Mouse (Mus musculus) heart, embryonic 15.5 days (tissue): ENCODE data around the gene Ube2e2. TPM values are rescaled to one million over a fixed set of nuclear protein-coding genes. Genes with fewer than 3 reads are reported as not detected.

ENCODE experiments used
- ATAC-seq: fragments of 200-750 bp; cut with Nextera tagmentation; replicated peaks from 2 replicates; pipeline ENCODE4 v1.8.0; 2017; ENCODE audit warnings: low read depth, moderate TSS enrichment; ENCODE audit not compliant: insufficient number of reproducible peaks, insufficient read depth, low FRiP score
- H3K27ac ChIP-seq: fragments of 300-500 bp; sonication (generic); 2 replicates; pipeline ENCODE4 v1.5.1; 2015; ENCODE audit warnings: mild to moderate bottlenecking, inconsistent platforms
- H3K27me3 ChIP-seq: fragments of 300-500 bp; sonication (generic); 2 replicates; pipeline ENCODE4 v1.6.1; 2015; ENCODE audit warnings: inconsistent platforms
- H3K36me3 ChIP-seq: fragments of 300-500 bp; sonication (generic); 2 replicates; pipeline ENCODE4 v1.6.1; 2015; ENCODE audit warnings: mild to moderate bottlenecking, inconsistent platforms
- H3K4me1 ChIP-seq: fragments of 300-500 bp; sonication (generic); replicated peaks from 2 replicates; pipeline ENCODE4 v1.6.1; 2015; ENCODE audit warnings: inconsistent platforms
- H3K4me2 ChIP-seq: fragments of 300-500 bp; sonication (generic); 2 replicates; pipeline ENCODE4 v1.6.1; 2015; ENCODE audit warnings: inconsistent platforms, mild to moderate bottlenecking, moderate library complexity
- H3K4me3 ChIP-seq: fragments of 300-500 bp; sonication (generic); 2 replicates; pipeline ENCODE4 v1.5.1; 2015; ENCODE audit warnings: mild to moderate bottlenecking, inconsistent platforms
- H3K9ac ChIP-seq: fragments of 300-500 bp; sonication (generic); 2 replicates; pipeline ENCODE4 v1.6.1; 2015; ENCODE audit warnings: mild to moderate bottlenecking, inconsistent platforms
- H3K9me3 ChIP-seq: fragments of 300-500 bp; sonication (generic); replicated peaks from 2 replicates; pipeline ENCODE4 v1.6.1; 2016; ENCODE audit warnings: inconsistent platforms
- WGBS: fragments of 180-500 bp; shearing (Covaris S2); methylation state at CpG from one replicate; pipeline ENCODE4 v1.1.7; 2015; ENCODE audit warnings: mixed read lengths; 5-methylcytosine and 5-hydroxymethylcytosine counted together
- polyA plus RNA-seq: library from polyadenylated mRNA; unstranded; fragments of >200 nt; fragmentation: Nextera tagmentation; extraction: Ambion mirVana; gene quantifications from 2 replicates; pipeline ENCODE4 v1.2.1, GENCODE M21; 2015

Ube2e2 gene
- polyA plus RNA-seq, 1 experiment from 2014 or later, result 40.8 TPM

- H3K27ac ChIP-seq, result no peak overlapping the region
- H3K4me1 ChIP-seq, result no peaks in the 10 kb centered on the region
- no peaks in the 10 kb centered on the region for H3K36me3 ChIP-seq
- no peak for ATAC-seq
- H3K9me3 ChIP-seq, result no peaks in the 10 kb centered on the region
- no peak overlapping the region for H3K9ac ChIP-seq
- WGBS, result 58% methylated on average over 3 of the region's 3 CpGs
- no peak overlapping the region for H3K4me2 ChIP-seq
- no peak overlapping the region for H3K4me3 ChIP-seq
- no peaks in the 10 kb centered on the region for H3K27me3 ChIP-seq
Observed at GRCm38 (mm10) chr14:18778993-18779675, 114.9 kb downstream of the Ube2e2 start.

GRCm38 (mm10) chr14:18778241-18778640, 115.8 kb downstream of the Ube2e2 start:
- WGBS, result 87% methylated on average over 5 of the region's 5 CpGs
- Histone ChIP-seq H3K4me1 (no peaks in the 10 kb centered on the region), H3K4me2 (no peak overlapping the region), H3K9ac (no peak overlapping the region), H3K9me3 (no peaks in the 10 kb centered on the region), H3K27ac (no peak overlapping the region), H3K27me3 (no peaks in the 10 kb centered on the region), H3K36me3 (no peaks in the 10 kb centered on the region), H3K4me3 (no peak overlapping the region)
- no peak for ATAC-seq

- H3K27ac ChIP-seq, result no peak overlapping the region
- no peak overlapping the region for H3K9ac ChIP-seq
- no peaks in the 10 kb centered on the region for H3K9me3 ChIP-seq
- H3K4me3 ChIP-seq, result no peak overlapping the region
- WGBS, result 89% methylated on average over 2 of the region's 2 CpGs
- ATAC-seq, result no peak
- no peaks in the 10 kb centered on the region for H3K36me3 ChIP-seq
- H3K4me2 ChIP-seq, result no peak overlapping the region
- no peaks in the 10 kb centered on the region for H3K4me1 ChIP-seq
- no peaks in the 10 kb centered on the region for H3K27me3 ChIP-seq
Observed at GRCm38 (mm10) chr14:18776132-18776531, 117.9 kb downstream of the Ube2e2 start.

GRCm38 (mm10) chr14:18773724-18774123, 120.3 kb downstream of the Ube2e2 start:
- H3K4me1 ChIP-seq, result no peaks in the 10 kb centered on the region
- no peak overlapping the region for H3K9ac ChIP-seq
- H3K27me3 ChIP-seq, result no peaks in the 10 kb centered on the region
- no peaks in the 10 kb centered on the region for H3K36me3 ChIP-seq
- no peak overlapping the region for H3K4me2 ChIP-seq
- no peaks in the 10 kb centered on the region for H3K9me3 ChIP-seq
- no peak overlapping the region for H3K27ac ChIP-seq
- ATAC-seq, result no peak
- WGBS, result 30% methylated on average over 2 of the region's 2 CpGs
- H3K4me3 ChIP-seq, result no peak overlapping the region

GRCm38 (mm10) chr14:18759601-18760356, 134.3 kb downstream of the Ube2e2 start:
- no peak overlapping the region for H3K27ac ChIP-seq
- H3K4me1 ChIP-seq, result peaks cover 5% of the 10 kb centered on the region; the same call in 1 of the 2 replicates
- 51% methylated on average over 6 of the region's 6 CpGs for whole genome bisulfite sequencing
- no peak overlapping the region for H3K4me2 ChIP-seq
- no peak overlapping the region for H3K4me3 ChIP-seq
- no peak overlapping the region for H3K9ac ChIP-seq
- no peaks in the 10 kb centered on the region for H3K9me3 ChIP-seq
- H3K27me3 ChIP-seq, result no peaks in the 10 kb centered on the region
- no peak for ATAC-seq
- no peaks in the 10 kb centered on the region for H3K36me3 ChIP-seq

GRCm38 (mm10) chr14:18758595-18759532, 135.2 kb downstream of the Ube2e2 start:
- H3K9me3 ChIP-seq, result no peaks in the 10 kb centered on the region
- 73% methylated on average over 2 of the region's 2 CpGs for WGBS
- H3K4me2 ChIP-seq, result no peak overlapping the region
- no peaks in the 10 kb centered on the region for H3K27me3 ChIP-seq
- ATAC-seq, result no peak
- H3K9ac ChIP-seq, result no peak overlapping the region
- no peaks in the 10 kb centered on the region for H3K36me3 ChIP-seq
- peaks cover 5% of the 10 kb centered on the region; the same call in 1 of the 2 replicates for H3K4me1 ChIP-seq
- H3K27ac ChIP-seq, result no peak overlapping the region
- H3K4me3 ChIP-seq, result no peak overlapping the region

- Histone ChIP-seq H3K4me2 (no peak overlapping the region), H3K9ac (no peak overlapping the region), H3K27me3 (no peaks in the 10 kb centered on the region), H3K27ac (no peak overlapping the region), H3K4me1 (peaks cover 5% of the 10 kb centered on the region; the same call in 1 of the 2 replicates), H3K36me3 (no peaks in the 10 kb centered on the region), H3K9me3 (no peaks in the 10 kb centered on the region), H3K4me3 (no peak overlapping the region)
- WGBS, result 79% methylated on average over 2 of the region's 2 CpGs
- ATAC-seq, result no peak
Observed at GRCm38 (mm10) chr14:18758003-18758402, 136.1 kb downstream of the Ube2e2 start.

GRCm38 (mm10) chr14:18755410-18755809, 138.7 kb downstream of the Ube2e2 start:
- no peaks in the 10 kb centered on the region for H3K36me3 ChIP-seq
- no peaks in the 10 kb centered on the region for H3K27me3 ChIP-seq
- no peak overlapping the region for H3K27ac ChIP-seq
- no peak for ATAC-seq
- H3K9ac ChIP-seq, result no peak overlapping the region
- no peaks in the 10 kb centered on the region for H3K9me3 ChIP-seq
- H3K4me1 ChIP-seq, result peaks cover 5% of the 10 kb centered on the region; the same call in 1 of the 2 replicates
- H3K4me3 ChIP-seq, result no peak overlapping the region
- WGBS, result 58% methylated on average over 1 of the region's 1 CpGs
- no peak overlapping the region for H3K4me2 ChIP-seq

GRCm38 (mm10) chr14:18754595-18754994, 139.5 kb downstream of the Ube2e2 start:
- H3K27ac ChIP-seq, result no peak overlapping the region
- no peak for ATAC-seq
- WGBS, result 88% methylated on average over 2 of the region's 2 CpGs

GRCm38 (mm10) chr14:18754001-18754400, 140.1 kb downstream of the Ube2e2 start:
- Histone ChIP-seq H3K4me2 (no peak overlapping the region), H3K4me1 (peaks cover 4% of the 10 kb centered on the region; the same call in 1 of the 2 replicates), H3K36me3 (no peaks in the 10 kb centered on the region), H3K9me3 (no peaks in the 10 kb centered on the region), H3K4me3 (no peak overlapping the region), H3K27ac (no peak overlapping the region), H3K9ac (no peak overlapping the region), H3K27me3 (no peaks in the 10 kb centered on the region)
- no peak for ATAC-seq
- 64% methylated on average over 2 of the region's 2 CpGs for WGBS

More at GRCm38 (mm10) chr14:18754595-18754994, 139.5 kb downstream of the Ube2e2 start:
- H3K4me1 ChIP-seq, result peaks cover 5% of the 10 kb centered on the region; the same call in 1 of the 2 replicates
- H3K4me2 ChIP-seq, result no peak overlapping the region
- H3K9me3 ChIP-seq, result no peaks in the 10 kb centered on the region
- H3K4me3 ChIP-seq, result no peak overlapping the region
- H3K9ac ChIP-seq, result no peak overlapping the region
- no peaks in the 10 kb centered on the region for H3K27me3 ChIP-seq
- H3K36me3 ChIP-seq, result no peaks in the 10 kb centered on the region

GRCm38 (mm10) chr14:18731154-18731553, 162.9 kb downstream of the Ube2e2 start:
- Histone ChIP-seq H3K4me1 (no peaks in the 10 kb centered on the region), H3K27ac (no peak overlapping the region), H3K27me3 (no peaks in the 10 kb centered on the region), H3K36me3 (no peaks in the 10 kb centered on the region), H3K9ac (no peak overlapping the region), H3K9me3 (no peaks in the 10 kb centered on the region), H3K4me3 (no peak overlapping the region), H3K4me2 (no peak overlapping the region)
- WGBS, result 62% methylated on average over 4 of the region's 4 CpGs
- no peak for ATAC-seq
